Mouse (Mus musculus): Measurements from ENCODE around the gene Osbpl5. TPM values are rescaled to one million over a fixed set of nuclear protein-coding genes. Genes with fewer than 3 reads are reported as not detected.
"Not testable (repeated sequence)": the region's sequence is repeated elsewhere in the genome, so short reads cannot be mapped to it uniquely, and the experiment has no call there.

Osbpl5 gene
- total and polyA plus RNA-seq, 3 experiments: 25.8 to 47.4 (median 28.2) TPM

DNA sequence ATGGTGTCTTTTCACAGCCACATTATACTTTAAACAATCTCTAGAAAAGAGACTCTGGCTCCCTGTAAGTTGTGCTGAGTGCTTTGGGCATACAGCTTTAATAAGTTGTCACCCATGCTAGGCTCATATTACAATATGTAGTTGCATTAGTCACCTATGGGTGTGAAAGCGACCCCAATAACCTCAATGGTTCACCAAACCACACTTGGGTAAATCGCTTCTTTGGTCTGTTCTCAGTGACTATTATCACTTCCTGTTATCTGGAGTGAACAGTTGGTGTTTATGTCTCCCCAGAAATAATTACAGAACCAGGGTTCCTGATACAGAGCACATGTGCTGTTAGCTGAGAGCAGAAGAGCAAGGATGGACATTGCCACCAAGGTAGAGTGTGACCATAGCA, 112.8 kb downstream of the Osbpl5 start:
- DNase-seq: not testable (repeated sequence)

Small RNA genes within 50 kb of the gene (microRNA-seq; reads per million reads assigned to microRNA genes)
- 0 reads per million in 2 experiments for gene Gm22064

Other genes starting within 250 kb of the Osbpl5 start
- gene Nap1l4, start 207.9 kb downstream of the Osbpl5 start, total RNA-seq (2021): 100 to 1,000 TPM; 149 to 217 TPM
- gene Nap1l4, start 207.9 kb downstream of the Osbpl5 start, polyA plus RNA-seq (2012; rRNA removed): 35.0 and 40.0 TPM in 2 replicates
- 10 to 100 TPM; 42.9 to 51.3 TPM for gene Cars, start 156.9 kb downstream of the Osbpl5 start, total RNA-seq (2021)
- 9.4 and 10.5 TPM in 2 replicates for gene Cars, start 156.9 kb downstream of the Osbpl5 start, polyA plus RNA-seq (2012; rRNA removed)
- gene Tnfrsf26, start 128.3 kb downstream of the Osbpl5 start, total RNA-seq (2021): 1 to 10 TPM in 1 of 2 experiments, under 1 TPM in 1; 0.55 to 1.1 TPM
- 0.17 and 0.29 TPM in 2 replicates for gene Tnfrsf26, start 128.3 kb downstream of the Osbpl5 start, polyA plus RNA-seq (2012; rRNA removed)
- 1 to 10 TPM; 3.9 to 4.4 TPM for gene Tnfrsf22, start 107.3 kb downstream of the Osbpl5 start, total RNA-seq (2021)
- 3.1 and 3.9 TPM in 2 replicates for gene Tnfrsf22, start 107.3 kb downstream of the Osbpl5 start, polyA plus RNA-seq (2012; rRNA removed)
- 1 to 10 TPM; 3.1 to 4.4 TPM for gene Tnfrsf23, start 71.1 kb downstream of the Osbpl5 start, total RNA-seq (2021)
- 1.3 TPM in 2 replicates for gene Tnfrsf23, start 71.1 kb downstream of the Osbpl5 start, polyA plus RNA-seq (2012; rRNA removed)
- gene Mrgprg, start 10.0 kb upstream of the Osbpl5 start, total RNA-seq (2021): 1 to 10 TPM; 1.1 to 2.9 TPM
- 1.5 and 3.7 TPM in 2 replicates for gene Mrgprg, start 10.0 kb upstream of the Osbpl5 start, polyA plus RNA-seq (2012; rRNA removed)
- 1 to 10 TPM; 1.7 to 3.2 TPM for gene Mrgpre, start 27.5 kb upstream of the Osbpl5 start, total RNA-seq (2021)
- 2.5 and 3.9 TPM in 2 replicates for gene Mrgpre, start 27.5 kb upstream of the Osbpl5 start, polyA plus RNA-seq (2012; rRNA removed)
- 10 to 100 TPM in 1 of 2 experiments, 1 to 10 TPM in 1; 7.8 to 11.6 TPM for gene Nadsyn1, start 65.9 kb upstream of the Osbpl5 start, total RNA-seq (2021)
- 9.0 and 9.1 TPM in 2 replicates for gene Nadsyn1, start 65.9 kb upstream of the Osbpl5 start, polyA plus RNA-seq (2012; rRNA removed)
- 100 to 1,000 TPM; 689 to 950 TPM for gene Dhcr7, start 66.2 kb upstream of the Osbpl5 start, total RNA-seq (2021)
- gene Dhcr7, start 66.2 kb upstream of the Osbpl5 start, polyA plus RNA-seq (2012; rRNA removed): 917 and 1,241 TPM in 2 replicates
- gene Gm498, start 109.9 kb upstream of the Osbpl5 start, total RNA-seq (2021): not detected
- gene Gm498, start 109.9 kb upstream of the Osbpl5 start, polyA plus RNA-seq (2012; rRNA removed): not detected in 2 replicates
- gene Shank2, start 244.9 kb upstream of the Osbpl5 start, total RNA-seq (2021): 10 to 100 TPM in 1 of 2 experiments, 1 to 10 TPM in 1; 3.7 to 20.0 TPM
- 1.4 and 2.4 TPM in 2 replicates for gene Shank2, start 244.9 kb upstream of the Osbpl5 start, polyA plus RNA-seq (2012; rRNA removed)

Data from adrenal gland, adult 2 months (tissue).